ENCODE assay signal across 8 mouse cellular contexts in the genomic region with DNA sequence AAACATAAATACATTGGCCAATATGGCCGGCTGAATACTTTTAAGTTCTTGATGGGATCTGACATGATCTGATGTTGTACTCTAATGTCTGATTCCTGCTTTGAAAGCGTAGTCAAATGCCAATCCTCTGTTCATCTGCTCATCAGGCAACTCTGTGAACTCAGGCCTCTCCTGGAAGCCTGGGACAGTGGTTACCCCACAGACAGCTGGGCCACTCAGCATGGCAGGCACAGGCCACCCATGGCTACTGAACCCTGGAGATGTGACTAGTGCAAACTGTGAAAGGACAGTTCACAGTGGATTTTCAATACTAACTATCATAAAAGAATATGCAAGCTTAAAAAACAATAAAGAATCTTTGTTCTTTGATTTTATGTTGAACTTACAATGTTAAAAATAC.
"Had no signal": no experiment of that assay in that cellular context is flagged by ENCODE, and none has a peak within 500 bp of the region (broad histone marks: within the 10 kb centered on the region; RNA-seq: fewer than 3 reads in every experiment).

No protein-coding gene starts in this region.

- H3K4me1 ChIP-seq: liver, embryonic 15.5 days; midbrain, embryonic 13.5 days; neural tube, embryonic 12.5 days had no signal

- H3K27ac ChIP-seq: kidney, postnatal 0 days; liver, embryonic 15.5 days; midbrain, embryonic 13.5 days; neural tube, embryonic 12.5 days; stomach, postnatal 0 days had no signal

- H3K27me3 ChIP-seq: liver, embryonic 15.5 days; midbrain, embryonic 13.5 days; neural tube, embryonic 12.5 days had no signal

- DNase-seq: thymus, postnatal 4 days had no signal

- H3K9me3 ChIP-seq: liver, embryonic 15.5 days; midbrain, embryonic 13.5 days; neural tube, embryonic 12.5 days had no signal

- H3K4me2 ChIP-seq: liver, embryonic 11.5 days; liver, embryonic 15.5 days; midbrain, embryonic 13.5 days; neural tube, embryonic 12.5 days had no signal

- H3K4me3 ChIP-seq: layer of hippocampus, adult 2 months; liver, embryonic 15.5 days; midbrain, embryonic 13.5 days; neural tube, embryonic 12.5 days had no signal

- H3K9ac ChIP-seq: liver, embryonic 15.5 days; midbrain, embryonic 13.5 days; neural tube, embryonic 12.5 days had no signal

- H3K36me3 ChIP-seq: liver, embryonic 15.5 days; midbrain, embryonic 13.5 days; neural tube, embryonic 12.5 days had no signal

- ATAC-seq: midbrain, embryonic 13.5 days had no signal
